Mouse (Mus musculus): ENCODE results near the gene Ctsk.

Ctsk gene

GRCm38 (mm10) chr3:95524673-95525072 is 25.6 kb downstream of the Ctsk start:
- no peak for DNase-seq (ENCODE audit: low read depth, low spot score)

- no peak for DNase-seq (ENCODE audit: low read depth, low spot score)
These were observed 27.1 kb downstream of the Ctsk start for GRCm38 (mm10) chr3:95526111-95526510.

GRCm38 (mm10) chr3:95526622-95527211 is 27.7 kb downstream of the Ctsk start, which contains the start of gene Ctss:
Gene Ctss, plus strand, starts transcription at chr3:95526786.
- peak; percentile 67 for DNase-seq (ENCODE audit: low read depth, low spot score)

GRCm38 (mm10) chr3:95529814-95530213 is 30.8 kb downstream of the Ctsk start:
- DNase-seq (ENCODE audit: low read depth, low spot score): no peak

GRCm38 (mm10) chr3:95531025-95531424 is 32.0 kb downstream of the Ctsk start:
- DNase-seq (ENCODE audit: low read depth, low spot score): no peak

- no peak for DNase-seq (ENCODE audit: low read depth, low spot score)
These were observed 34.3 kb downstream of the Ctsk start for GRCm38 (mm10) chr3:95533364-95533763.

GRCm38 (mm10) chr3:95534927-95535326 is 35.9 kb downstream of the Ctsk start:
- DNase-seq (ENCODE audit: low read depth, low spot score): no peak

GRCm38 (mm10) chr3:95538936-95539335 is 39.9 kb downstream of the Ctsk start:
- no peak for DNase-seq (ENCODE audit: low read depth, low spot score)

GRCm38 (mm10) chr3:95539837-95540236 is 40.8 kb downstream of the Ctsk start:
- no peak for DNase-seq (ENCODE audit: low read depth, low spot score)

- DNase-seq (ENCODE audit: low read depth, low spot score): peak; percentile 63
These were observed 42.1 kb downstream of the Ctsk start for GRCm38 (mm10) chr3:95541186-95541585.

- DNase-seq (ENCODE audit: low read depth, low spot score): peak; percentile 69
These were observed 43.1 kb downstream of the Ctsk start for GRCm38 (mm10) chr3:95542171-95542570.

GRCm38 (mm10) chr3:95542981-95543380 is 43.9 kb downstream of the Ctsk start:
- DNase-seq (ENCODE audit: low read depth, low spot score): no peak

- no peak for DNase-seq (ENCODE audit: low read depth, low spot score)
These were observed 51.1 kb downstream of the Ctsk start for GRCm38 (mm10) chr3:95550176-95550575.

- DNase-seq (ENCODE audit: low read depth, low spot score): no peak
These were observed 54.9 kb downstream of the Ctsk start for GRCm38 (mm10) chr3:95553986-95554385.
